11 mouse cellular contexts compared by ENCODE assay signal in the genomic region with DNA sequence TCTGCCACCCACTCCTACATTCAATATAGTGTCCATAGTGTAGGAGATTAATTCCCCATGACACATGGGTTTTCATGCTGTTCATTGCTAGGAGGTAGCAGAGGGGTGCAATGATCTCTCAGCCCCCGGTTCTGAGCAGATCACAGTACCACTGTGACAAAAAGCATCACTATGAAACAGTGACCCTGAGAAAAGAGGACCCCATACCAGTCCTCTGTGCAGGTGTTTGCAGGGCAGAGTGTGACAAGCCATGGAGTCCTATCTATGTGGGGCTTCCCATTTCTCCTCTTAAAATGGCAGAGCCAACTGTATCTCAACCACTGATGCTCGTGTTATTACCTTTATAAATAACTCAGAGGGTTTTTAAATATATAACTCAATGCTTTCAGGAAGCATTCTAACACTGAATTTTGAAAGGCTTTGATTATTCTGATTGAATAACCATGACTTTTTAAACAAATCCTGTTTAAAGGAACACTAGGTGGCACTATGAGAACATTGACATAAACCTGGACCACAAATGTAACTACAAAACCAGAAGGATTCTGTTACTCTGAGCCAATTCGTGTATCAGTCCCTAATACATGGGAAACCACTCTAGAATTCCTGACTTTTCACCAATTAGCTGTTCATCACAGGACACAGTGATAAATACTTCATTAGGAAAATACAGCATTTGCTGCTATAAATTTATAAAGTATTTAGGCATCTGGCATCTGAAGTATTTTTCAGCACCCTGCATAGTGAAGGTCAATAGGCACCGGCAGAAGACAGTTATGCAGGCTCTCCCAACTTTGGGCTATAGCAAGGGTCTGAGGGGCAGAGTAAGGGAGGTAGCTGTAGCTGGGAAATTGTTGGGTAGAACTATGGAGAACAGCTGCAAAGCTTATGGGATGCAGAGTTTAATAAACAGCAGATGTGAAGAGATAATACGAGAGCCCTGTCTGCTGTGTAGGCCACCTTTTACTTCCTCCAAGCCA. TPM values are rescaled to one million over a fixed set of nuclear protein-coding genes. Genes with fewer than 3 reads are reported as not detected.
DNase-seq lines count a peak whose midpoint lies in the region; ATAC-seq lines count a peak whose summit lies in the region.
"Had no signal": no experiment of that assay in that cellular context is flagged by ENCODE, and none has a peak within 500 bp of the region (broad histone marks: within the 10 kb centered on the region; RNA-seq: fewer than 3 reads in every experiment).

No protein-coding gene starts in this region.

- ATAC-seq in activated CD4-positive, CD25-positive, alpha-beta regulatory T cell, adult 4 months: no peak

- intact Hi-C loops in heart, postnatal 36 days (cut with DNase I): loop anchor here (5.0 kb wide), 2 partner anchors 255 to 270 kb away; partner anchors contain the start of gene Carmil1

- DNase-seq in heart, adult 11 months: peak; percentile 82
- no peak for DNase-seq in heart, postnatal 36 days
- peak; percentile 22 for DNase-seq in lung, postnatal 36 days
- DNase-seq in lung, postnatal 10 days: no peak
- DNase-seq in embryo, embryonic 10.5 days (ENCODE audit: low spot score): peak; percentile 56
- peak; percentile 27 for DNase-seq in retina, postnatal 7 days (ENCODE audit: low read depth, low spot score)
- no peak for DNase-seq in adrenal gland, postnatal 4 days (ENCODE audit: low spot score in 2 of 2)
- DNase-seq: cerebellum, adult 8-10 months had no signal

RNA-seq across cellular contexts. Expression of gene Scgn, which starts 36.5 kb away (rescaled TPM):
- total RNA-seq in heart, postnatal 36 days (2021): not detected
- not detected for polyA plus RNA-seq in activated CD4-positive, CD25-positive, alpha-beta regulatory T cell, adult 4 months (2017; shearing (Covaris generic))
- 1 to 10 TPM; 1.2 to 3.0 TPM for total RNA-seq in adrenal gland, postnatal 4 days (2021)
- polyA plus RNA-seq: gonadal fat pad, adult 2 months; lung, embryonic 16.5 days had no signal

Comparison
In these comparisons a context has a peak if more than half of its experiments do, and no peak if none do; other contexts are left out.
1. DNase-seq: peak in heart, adult 11 months (single experiment), lung, postnatal 36 days (single experiment), embryo, embryonic 10.5 days (single experiment) and retina, postnatal 7 days (single experiment); none in heart, postnatal 36 days (0 of 2), lung, postnatal 10 days (single experiment) and adrenal gland, postnatal 4 days (0 of 2).